Mouse (Mus musculus) megakaryocyte-erythroid progenitor cell, adult 5-6 weeks (primary cell): Measurements from ENCODE around the gene Pigo. TPM values are rescaled to one million over a fixed set of nuclear protein-coding genes. Genes with fewer than 3 reads are reported as not detected.

Experiments
- ATAC-seq: replicated peaks from 2 replicates; pipeline ENCODE4 v1.8.0; 2016; ENCODE audit warnings: mild to moderate bottlenecking, inconsistent platforms; ENCODE audit not compliant: severe bottlenecking, poor library complexity, low FRiP score, low TSS enrichment
- total RNA-seq, 2 experiments: library from RNA; stranded (forward) in 1 of 2; stranded (reverse) in 1 of 2; fragments of 200-1000, 215-1000 nt in 1 of 2; fragments of >200 nt in 1 of 2; fragmentation: Nextera tagmentation in 1 of 2; gene quantifications; 2 replicates each; pipeline ENCODE4 v1.2.3; 2014 to 2017

Pigo gene
- total RNA-seq, 2 experiments from 2014 or later = 8.3 to 20.3 TPM

DNA sequence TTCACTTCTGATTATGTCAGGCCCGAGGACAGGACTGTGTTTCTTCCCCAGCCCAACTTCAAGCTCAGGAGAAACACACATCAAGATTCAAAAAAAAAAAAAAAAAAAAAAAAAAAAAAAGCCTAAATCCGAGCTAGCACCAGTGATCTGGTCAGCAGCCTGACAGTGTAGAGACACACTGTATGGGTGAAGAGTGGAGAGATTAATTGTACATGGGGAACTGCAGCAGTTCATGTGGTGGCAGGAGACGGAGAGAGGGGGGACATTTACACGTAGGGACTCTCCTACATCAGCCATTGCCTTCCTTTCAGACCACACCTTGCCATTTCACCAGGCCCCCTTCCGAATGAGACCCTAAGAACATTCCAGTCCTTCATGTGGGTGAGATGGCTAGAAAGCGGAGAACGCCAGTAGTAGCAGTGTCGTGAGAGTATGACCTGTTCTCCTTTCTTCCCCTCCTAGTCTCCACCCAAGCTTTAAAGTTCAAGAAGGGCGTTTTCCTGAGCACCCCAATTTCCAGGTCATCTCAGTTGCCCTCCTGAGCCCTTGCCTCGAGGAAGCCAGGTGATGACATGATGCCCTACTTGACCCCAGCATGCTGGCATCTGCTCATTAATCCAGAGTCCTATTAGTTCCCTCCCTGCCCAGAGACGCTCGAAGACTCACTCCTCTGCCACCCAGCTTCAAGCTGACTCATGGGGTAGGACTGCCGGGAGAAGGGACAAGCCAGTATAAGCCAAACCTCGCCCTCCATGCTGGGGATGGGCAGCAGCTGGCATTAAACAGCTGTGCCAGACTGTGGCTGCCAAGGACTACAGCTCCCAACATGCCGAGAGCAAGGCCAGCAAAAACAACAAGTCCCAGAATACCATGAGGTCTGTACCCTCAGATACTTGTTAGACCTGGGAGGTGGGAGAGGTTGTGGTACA lies 13.2 kb upstream of the Pigo start:
- ATAC-seq = no peak

- peak; percentile 77 for ATAC-seq
These were observed 12.4 kb upstream of the Pigo start for GRCm38 (mm10) chr4:43037860-43038566.

GRCm38 (mm10) chr4:43036356-43036755 lies 10.7 kb upstream of the Pigo start:
- ATAC-seq = no peak

DNA sequence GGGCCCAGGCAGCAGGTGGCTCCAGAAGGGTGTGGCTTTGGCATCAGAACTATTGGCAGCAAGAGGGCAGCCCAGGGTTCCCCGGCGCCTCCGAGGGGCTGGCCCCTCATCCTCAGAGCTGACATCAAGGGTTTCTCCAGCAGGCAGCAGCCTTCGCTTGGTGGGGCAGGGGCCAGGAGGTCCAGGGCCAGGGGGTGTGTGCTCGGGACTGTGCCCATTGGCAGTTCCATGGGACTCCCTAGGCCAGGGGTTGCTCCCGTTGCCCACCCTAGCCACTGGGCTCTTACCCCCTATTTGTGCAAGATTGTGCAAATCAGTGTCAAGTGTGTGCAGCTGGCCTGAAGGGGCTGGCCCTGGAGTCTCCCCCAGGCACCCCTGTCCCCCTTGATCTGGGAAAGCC lies 10.2 kb upstream of the Pigo start:
- no peak for ATAC-seq

- no peak for ATAC-seq
These were observed 7.9 kb upstream of the Pigo start for GRCm38 (mm10) chr4:43033481-43033880.

GRCm38 (mm10) chr4:43032501-43032900 lies 6.9 kb upstream of the Pigo start:
- ATAC-seq = no peak

- peak; percentile 95 for ATAC-seq
These were observed 5.8 kb upstream of the Pigo start, which contains the start of gene Stoml2 for GRCm38 (mm10) chr4:43031237-43031995. Gene Stoml2 (minus strand): TSS chr4:43031710.

GRCm38 (mm10) chr4:43030780-43031230 lies 5.2 kb upstream of the Pigo start:
- peak; percentile 41 for ATAC-seq

- ATAC-seq = no peak
These were observed 4.7 kb upstream of the Pigo start for GRCm38 (mm10) chr4:43030352-43030751.

DNA sequence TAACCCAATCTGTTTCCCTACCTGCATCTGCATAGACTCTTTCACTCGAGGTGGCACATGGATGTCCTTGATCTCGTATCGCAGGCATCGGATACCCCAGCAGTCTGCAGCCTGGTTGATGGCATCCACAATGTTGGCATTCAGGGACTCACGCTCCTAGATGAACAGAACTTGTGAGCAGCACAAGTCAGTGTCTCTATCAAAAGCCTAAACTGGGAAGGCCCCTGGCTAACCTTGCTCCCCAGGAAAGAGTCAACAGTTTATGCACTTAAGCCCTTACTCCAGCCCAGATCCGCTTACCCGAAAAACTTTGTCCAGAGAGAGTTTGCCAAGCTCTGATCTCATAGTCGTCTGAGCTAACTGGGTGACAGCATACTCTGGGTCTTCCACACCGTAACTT lies 4.1 kb upstream of the Pigo start:
- no peak for ATAC-seq

GRCm38 (mm10) chr4:43029121-43029520 lies 3.5 kb upstream of the Pigo start:
- no peak for ATAC-seq

- ATAC-seq = no peak
These were observed 946 bp downstream of the Pigo start for GRCm38 (mm10) chr4:43024673-43025072.

- ATAC-seq = no peak
These were observed 4.3 kb downstream of the Pigo start for GRCm38 (mm10) chr4:43021341-43021740.

DNA sequence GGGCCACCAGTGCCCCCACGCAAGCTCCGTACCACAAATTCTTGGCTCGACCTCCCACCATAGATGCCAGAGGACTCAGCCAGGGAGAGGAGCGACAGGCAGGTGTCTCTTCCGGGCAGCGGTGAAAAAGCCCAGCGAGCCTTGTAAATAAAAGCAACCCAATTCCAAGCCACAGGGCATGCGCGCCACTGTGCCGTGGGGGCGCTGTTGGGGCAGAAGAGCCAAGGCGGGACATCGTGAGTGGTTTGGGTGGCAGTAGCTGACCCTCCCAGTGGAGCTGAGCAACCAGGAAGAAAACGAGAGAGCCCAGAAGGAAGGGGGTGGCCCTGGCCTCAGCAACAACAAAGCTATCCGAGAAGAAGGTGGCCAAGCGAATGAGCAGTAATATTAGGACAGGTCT lies 4.7 kb downstream of the Pigo start:
- no peak for ATAC-seq

GRCm38 (mm10) chr4:43019641-43020465 lies 5.8 kb downstream of the Pigo start:
- peak; percentile 59 for ATAC-seq

- ATAC-seq = no peak
These were observed 6.4 kb downstream of the Pigo start for GRCm38 (mm10) chr4:43019176-43019575.

DNA sequence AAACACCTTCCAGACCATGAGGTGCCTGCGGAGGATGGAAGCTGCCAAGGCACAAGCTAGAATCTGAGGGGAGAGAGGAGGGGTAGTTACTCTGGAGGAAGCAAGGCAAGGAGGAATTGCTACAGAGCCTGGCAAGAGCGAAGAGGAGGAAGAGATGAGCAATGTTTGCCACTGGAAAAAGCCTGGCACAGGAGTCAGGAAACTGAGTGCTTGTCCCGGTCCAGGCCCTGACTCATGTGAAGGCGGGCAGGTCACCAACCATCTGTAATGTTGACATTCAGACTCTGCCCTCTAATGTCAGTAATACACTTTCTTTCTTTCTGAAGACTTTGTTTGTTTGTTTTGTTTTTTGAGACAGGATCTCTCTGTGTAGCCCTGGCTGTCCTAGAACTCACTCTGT lies 7.5 kb downstream of the Pigo start:
- ATAC-seq = no peak

DNA sequence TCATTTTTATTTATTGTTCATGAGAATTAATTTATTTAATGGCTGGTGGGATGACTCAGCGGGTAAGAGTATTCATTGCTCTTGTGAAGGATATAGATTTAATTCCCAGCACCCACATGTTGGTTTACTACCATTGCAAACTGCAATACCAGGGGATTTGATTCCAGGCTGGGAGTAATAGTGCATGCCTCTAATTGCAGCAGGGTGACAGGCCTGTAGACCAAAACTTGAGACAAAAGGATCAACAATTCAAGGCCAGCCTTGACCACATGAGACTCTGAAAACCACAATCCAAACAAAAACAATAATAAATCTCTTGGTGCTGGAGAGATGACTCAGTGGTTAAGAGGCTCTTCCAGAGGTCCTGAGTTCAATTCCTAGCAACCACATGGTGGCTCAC lies 13.5 kb downstream of the Pigo start:
- no peak for ATAC-seq
